Mouse (Mus musculus) gastrocnemius, adult 2 months (tissue): ENCODE data around the gene Sem1. TPM values are rescaled to one million over a fixed set of nuclear protein-coding genes. Genes with fewer than 3 reads are reported as not detected.
"Not testable (repeated sequence)": the region's sequence is repeated elsewhere in the genome, so short reads cannot be mapped to it uniquely, and the experiment has no call there.

Experiments
- DNase-seq: peaks from one replicate; pipeline ENCODE4 v3.0.0; 2022
- H3K27ac ChIP-seq: fragments of 200-600 bp; 2 replicates; pipeline ENCODE4 v1.8.1; 2022; ENCODE audit warnings: mild to moderate bottlenecking
- H3K4me3 ChIP-seq: fragments of 200-600 bp; 2 replicates; pipeline ENCODE4 v1.8.1; 2022; ENCODE audit warnings: mild to moderate bottlenecking, moderate library complexity
- CTCF ChIP-seq: fragments of 200-600 bp; IDR thresholded peaks from 2 replicates; pipeline ENCODE4 v1.8.1; 2022; ENCODE audit warnings: antibody characterized with exemption, mild to moderate bottlenecking, moderate library complexity
- intact Hi-C: fragments of 180-260 bp; cut with DNase I; formaldehyde crosslinking; loops from one replicate; pipeline ENCODE4 v1.15.1; 2025
- total RNA-seq, 2 experiments: library from RNA; stranded (reverse); gene quantifications; 2 replicates each; pipeline ENCODE4 v1.2.3; 2021

Sem1 gene
- total RNA-seq, 2 experiments from 2014 or later, result 60.1 to 74.3 TPM

- Histone ChIP-seq H3K4me3 (no peak overlapping the region), H3K27ac (no peak overlapping the region)
- no peak for TF ChIP-seq CTCF
- intact Hi-C loops, result no loop called here
- DNase-seq, result no peak
Observed at GRCm38 (mm10) chr6:6557647-6558046, 20.8 kb downstream of the Sem1 start.

- intact Hi-C loops, result no loop called here
- H3K27ac ChIP-seq, result no peak overlapping the region
- no peak for DNase-seq
- no peak overlapping the region for H3K4me3 ChIP-seq
- no peak for TF ChIP-seq CTCF
Observed at GRCm38 (mm10) chr6:6552006-6552405, 26.5 kb downstream of the Sem1 start.

GRCm38 (mm10) chr6:6547997-6548396 is 30.5 kb downstream of the Sem1 start:
- no peak for DNase-seq
- intact Hi-C loops, result no loop called here
- TF ChIP-seq CTCF, result no peak
- Histone ChIP-seq H3K27ac (no peak overlapping the region), H3K4me3 (no peak overlapping the region)

DNA sequence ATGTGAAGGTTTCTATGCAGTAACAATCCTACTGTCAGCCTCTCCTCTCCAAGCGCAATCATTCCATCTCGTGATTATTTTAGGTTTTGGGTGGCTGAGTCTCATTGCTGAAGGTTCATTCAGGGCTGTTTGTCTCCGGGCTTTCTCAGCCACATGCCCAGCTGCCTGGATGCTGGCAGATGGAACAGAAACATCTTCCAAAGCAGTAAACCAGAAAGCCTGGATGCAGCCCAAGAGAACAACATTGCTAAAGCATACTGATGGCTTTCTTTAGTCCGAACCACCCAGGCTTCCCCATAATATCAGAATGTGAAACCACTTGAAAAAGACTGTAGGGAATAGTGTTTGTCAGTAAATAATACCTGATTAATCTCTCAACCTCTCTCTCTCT is 34.2 kb downstream of the Sem1 start:
- no peak overlapping the region for H3K4me3 ChIP-seq
- no peak overlapping the region for H3K27ac ChIP-seq
- intact Hi-C loops, result no loop called here
- no peak for TF ChIP-seq CTCF
- DNase-seq, result no peak

DNA sequence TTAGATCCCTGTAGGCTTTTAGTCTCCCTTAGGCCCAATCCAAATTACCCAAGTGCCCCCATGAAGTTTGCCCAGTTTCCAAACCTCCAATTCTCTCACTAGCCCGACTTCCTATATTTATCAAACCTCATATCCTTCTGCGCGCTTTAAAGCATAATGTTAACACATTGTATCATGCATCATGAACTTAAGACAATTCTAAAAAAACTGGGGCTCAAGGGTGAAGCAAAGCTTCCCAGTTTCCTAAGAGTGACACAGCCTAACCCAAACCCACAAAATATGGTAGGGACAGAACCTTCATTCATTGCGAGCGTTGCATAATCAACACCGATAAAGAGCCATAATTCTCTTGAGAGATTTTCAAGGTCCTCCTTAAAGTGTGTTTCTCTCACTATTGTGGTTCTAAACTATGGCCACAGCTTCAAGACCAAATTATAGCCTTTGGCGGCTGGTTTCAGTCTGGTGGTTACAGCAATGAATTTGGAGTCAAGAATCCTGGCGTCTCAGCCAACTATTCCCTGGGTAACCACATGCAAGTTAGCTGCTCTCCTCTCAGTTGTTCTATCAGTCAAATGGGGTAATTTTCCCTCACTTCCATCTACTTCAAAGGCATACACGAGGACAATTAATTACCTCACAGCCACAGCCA is 34.7 kb downstream of the Sem1 start:
- intact Hi-C loops, result no loop called here
- DNase-seq, result no peak
- no peak for TF ChIP-seq CTCF
- Histone ChIP-seq H3K27ac (no peak overlapping the region), H3K4me3 (no peak overlapping the region)

DNA sequence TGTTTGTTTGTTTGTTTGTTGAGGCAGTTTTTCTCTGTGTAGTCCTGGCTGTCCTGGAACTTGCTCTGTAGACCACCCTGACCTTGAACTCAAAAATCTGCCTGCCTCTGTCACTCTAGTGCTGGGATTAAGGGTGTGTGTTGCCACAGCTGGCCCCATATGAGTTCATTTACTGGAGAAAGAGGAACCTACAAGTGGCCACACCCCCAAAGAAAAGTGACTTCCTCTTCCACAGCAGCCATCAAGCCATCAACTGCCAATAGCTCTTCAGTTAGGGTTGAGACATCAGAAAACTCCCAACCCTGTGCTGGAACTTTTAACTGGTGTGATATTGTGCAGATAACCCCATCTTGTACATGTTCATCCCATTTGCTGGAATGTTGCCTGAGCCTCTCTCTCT is 36.3 kb downstream of the Sem1 start:
- no peak for TF ChIP-seq CTCF
- no peak overlapping the region for H3K4me3 ChIP-seq
- no peak for DNase-seq

DNA sequence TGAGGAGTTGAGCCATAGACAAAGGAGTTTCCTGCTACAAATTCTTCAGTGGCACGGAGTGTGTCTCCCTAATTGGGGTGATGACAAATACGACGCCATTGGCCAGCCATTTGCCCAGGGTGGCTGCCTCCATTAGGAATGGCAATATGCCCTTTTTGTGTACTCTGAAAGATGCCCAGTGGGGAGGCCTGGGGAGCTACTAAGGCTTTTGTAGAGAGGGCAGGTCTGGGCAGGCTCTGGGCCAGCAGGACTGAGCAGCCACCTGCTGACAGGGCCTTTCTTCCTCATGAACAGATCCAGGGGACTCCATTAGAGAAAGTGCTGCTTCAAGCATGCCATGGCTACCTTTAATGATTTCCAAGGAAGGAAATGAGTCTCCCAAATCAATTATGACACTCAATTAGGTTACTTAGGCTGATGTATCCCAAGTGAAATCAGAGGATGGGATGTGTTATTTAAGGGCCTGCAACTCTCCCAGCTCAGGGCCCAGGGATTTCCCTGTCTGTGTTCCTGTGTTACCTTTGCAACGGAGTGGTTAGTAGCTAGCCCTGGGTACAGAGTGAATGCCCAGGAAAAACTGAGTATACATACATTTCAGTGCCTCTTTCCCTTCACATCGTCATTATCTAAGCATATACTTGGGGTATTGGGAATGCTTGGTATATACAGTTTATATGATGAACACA is 41.5 kb downstream of the Sem1 start:
- no peak for TF ChIP-seq CTCF
- no peak overlapping the region for H3K4me3 ChIP-seq

More for the DNA sequence above, 36.3 kb downstream of the Sem1 start:
- H3K27ac ChIP-seq, result no peak overlapping the region
- intact Hi-C loops, result no loop called here

GRCm38 (mm10) chr6:6536359-6536758 is 42.1 kb downstream of the Sem1 start:
- intact Hi-C loops, DNase-seq, H3K27ac ChIP-seq, H3K4me3 ChIP-seq: not testable (repeated sequence)

More for the DNA sequence above, 41.5 kb downstream of the Sem1 start:
- H3K27ac ChIP-seq, result no peak overlapping the region
- intact Hi-C loops, result no loop called here
- no peak for DNase-seq
